Mouse (Mus musculus) liver, embryonic 12.5 days (tissue): ENCODE data around the gene Prickle1. TPM values are rescaled to one million over a fixed set of nuclear protein-coding genes. Genes with fewer than 3 reads are reported as not detected.

Experiments
- ATAC-seq: fragments of 200-750 bp; cut with Nextera tagmentation; 2 replicates; pipeline ENCODE4 v1.8.0; 2017; ENCODE audit warnings: moderate number of reproducible peaks, mild to moderate bottlenecking, moderate library complexity
- H3K27ac ChIP-seq: fragments of 300-500 bp; sonication (generic); 2 replicates; pipeline ENCODE4 v1.5.1; 2016; ENCODE audit warnings: mild to moderate bottlenecking
- H3K27me3 ChIP-seq: fragments of 300-500 bp; sonication (generic); replicated peaks from 2 replicates; pipeline ENCODE4 v1.6.1; 2016; ENCODE audit warnings: mild to moderate bottlenecking, moderate library complexity
- H3K36me3 ChIP-seq: fragments of 300-500 bp; sonication (generic); 2 replicates; pipeline ENCODE4 v1.6.1; 2016; ENCODE audit warnings: mild to moderate bottlenecking, moderate library complexity
- H3K4me1 ChIP-seq: fragments of 300-500 bp; sonication (generic); 2 replicates; pipeline ENCODE4 v1.6.1; 2016
- H3K4me2 ChIP-seq: fragments of 300-500 bp; sonication (generic); 2 replicates; pipeline ENCODE4 v1.6.1; 2016; ENCODE audit warnings: mild to moderate bottlenecking, moderate library complexity
- H3K4me3 ChIP-seq: fragments of 300-500 bp; sonication (generic); 2 replicates; pipeline ENCODE4 v1.5.1; 2016; ENCODE audit warnings: mild to moderate bottlenecking, moderate library complexity
- H3K9ac ChIP-seq: fragments of 300-500 bp; sonication (generic); 2 replicates; pipeline ENCODE4 v1.6.1; 2016; ENCODE audit warnings: mild to moderate bottlenecking, moderate library complexity
- H3K9me3 ChIP-seq: fragments of 300-500 bp; sonication (generic); replicated peaks from 2 replicates; pipeline ENCODE4 v1.6.1; 2016; ENCODE audit warnings: mild to moderate bottlenecking, moderate library complexity
- WGBS: fragments of 180-500 bp; shearing (Covaris S2); methylation state at CpG from one replicate; pipeline ENCODE4 v1.1.7; 2016; ENCODE audit not compliant: insufficient replicate concordance; 5-methylcytosine and 5-hydroxymethylcytosine counted together
- polyA plus RNA-seq: library from polyadenylated mRNA; unstranded; fragments of >200 nt; fragmentation: Nextera tagmentation; extraction: Ambion mirVana; gene quantifications from 2 replicates; pipeline ENCODE4 v1.2.1, GENCODE M21; 2016

The Prickle1 gene
- polyA plus RNA-seq, 1 experiment from 2014 or later, result 8.9 TPM

DNA sequence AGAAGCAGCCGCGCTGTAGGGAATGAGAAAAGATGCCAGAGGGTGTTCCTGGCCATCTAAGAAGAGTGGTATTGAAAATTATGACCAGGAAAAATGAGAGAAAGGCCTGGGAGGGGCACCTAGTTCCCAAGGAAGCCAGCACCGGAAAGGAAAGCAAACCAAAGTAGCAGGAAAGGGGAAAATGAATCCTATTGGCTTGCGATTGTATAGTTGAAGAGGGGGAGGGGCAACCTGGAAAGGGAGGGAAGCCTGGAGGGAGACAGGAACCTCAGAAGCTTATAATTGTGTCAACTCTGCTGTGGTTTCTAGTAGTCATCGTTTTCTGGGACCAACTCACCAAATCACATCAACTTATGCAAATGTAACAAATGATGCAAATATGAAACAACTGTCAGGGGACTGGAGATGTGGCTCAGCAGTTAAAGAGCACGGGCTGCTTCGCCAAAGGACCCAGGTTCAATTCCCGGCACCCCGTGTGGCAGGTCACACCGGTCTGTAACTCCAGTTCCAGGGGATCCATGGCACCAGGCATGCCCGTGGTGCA is 78.6 kb downstream of the Prickle1 start:
- WGBS, result 70% methylated on average over 11 of the region's 11 CpGs
- no peak overlapping the region for H3K27ac ChIP-seq
- H3K4me3 ChIP-seq, result no peak overlapping the region
- ATAC-seq, result no peak
- peaks cover 78% of the 10 kb centered on the region for H3K4me1 ChIP-seq
- peaks cover 50% of the 10 kb centered on the region for H3K27me3 ChIP-seq
- no peak overlapping the region for H3K4me2 ChIP-seq
- H3K36me3 ChIP-seq, result no peaks in the 10 kb centered on the region
- no peak overlapping the region for H3K9ac ChIP-seq
- H3K9me3 ChIP-seq, result no peaks in the 10 kb centered on the region

DNA sequence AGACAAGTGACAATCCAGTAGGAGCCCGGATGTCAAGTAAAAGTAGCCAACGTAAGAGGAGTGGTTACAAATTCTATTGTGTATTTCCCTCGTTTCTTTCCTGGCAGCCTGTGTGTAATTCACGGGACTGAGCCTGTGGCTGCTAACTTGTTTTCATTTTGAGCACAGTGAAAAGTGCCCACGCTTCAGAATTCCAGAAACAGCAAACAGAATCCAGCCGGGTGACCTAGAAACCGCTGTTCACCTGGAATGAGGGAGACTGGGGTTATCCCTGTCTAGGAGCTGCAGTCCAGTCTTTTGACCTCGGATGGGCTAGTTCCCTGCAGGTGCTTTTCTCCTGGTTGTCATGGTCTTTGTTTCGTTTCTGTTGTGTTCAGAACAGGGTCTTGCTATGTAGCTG is 80.4 kb downstream of the Prickle1 start:
- 75% methylated on average over 9 of the region's 9 CpGs for WGBS

DNA sequence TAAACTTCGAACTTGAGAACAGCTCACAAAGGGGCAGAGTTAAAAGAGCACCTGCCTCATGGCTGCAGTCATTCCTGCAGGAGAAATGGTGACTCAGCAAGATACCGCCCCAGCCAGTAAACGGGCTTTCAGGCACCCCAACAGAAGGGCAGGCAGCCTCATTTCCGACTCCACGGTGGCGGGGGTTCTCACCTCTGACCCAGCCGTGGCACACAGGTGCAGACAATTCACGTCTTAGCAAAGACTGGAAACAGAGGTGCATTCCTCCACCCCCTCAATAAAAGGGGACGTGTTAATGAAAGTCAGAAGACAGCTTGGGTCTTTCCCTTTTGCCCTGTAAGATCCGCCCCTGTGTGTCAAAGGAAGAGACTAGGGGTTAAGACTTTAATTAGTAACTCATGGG is 81.8 kb downstream of the Prickle1 start:
- WGBS, result 6% methylated on average over 10 of the region's 10 CpGs
- peak overlapping the region; percentile 37 for H3K9ac ChIP-seq
- peaks cover 20% of the 10 kb centered on the region for H3K27me3 ChIP-seq
- H3K4me1 ChIP-seq, result peaks cover 46% of the 10 kb centered on the region
- no peaks in the 10 kb centered on the region for H3K9me3 ChIP-seq
- ATAC-seq, result peak; percentile 62
- H3K4me3 ChIP-seq, result peak overlapping the region; percentile 26
- peaks cover 13% of the 10 kb centered on the region for H3K36me3 ChIP-seq
- peak overlapping the region; percentile 59 for H3K4me2 ChIP-seq
- H3K27ac ChIP-seq, result no peak overlapping the region

More for the DNA sequence above, 80.4 kb downstream of the Prickle1 start:
- Histone ChIP-seq H3K9me3 (no peaks in the 10 kb centered on the region), H3K4me3 (no peak overlapping the region), H3K27ac (no peak overlapping the region), H3K9ac (no peak overlapping the region), H3K27me3 (peaks cover 33% of the 10 kb centered on the region), H3K4me1 (peaks cover 60% of the 10 kb centered on the region), H3K36me3 (peaks cover 5% of the 10 kb centered on the region; the same call in 1 of the 2 replicates), H3K4me2 (no peak overlapping the region)
- ATAC-seq, result no peak

GRCm38 (mm10) chr15:93512437-93512836 is 83.3 kb downstream of the Prickle1 start:
- no peak for ATAC-seq
- no peaks in the 10 kb centered on the region for H3K9me3 ChIP-seq
- H3K4me2 ChIP-seq, result no peak overlapping the region
- no peak overlapping the region for H3K27ac ChIP-seq
- peaks cover 31% of the 10 kb centered on the region for H3K4me1 ChIP-seq
- no peak overlapping the region for H3K9ac ChIP-seq
- 53% methylated on average over 9 of the region's 9 CpGs for WGBS
- H3K4me3 ChIP-seq, result no peak overlapping the region
- H3K36me3 ChIP-seq, result peaks cover 28% of the 10 kb centered on the region
- H3K27me3 ChIP-seq, result peaks cover 7% of the 10 kb centered on the region; the same call in 1 of the 2 replicates

DNA sequence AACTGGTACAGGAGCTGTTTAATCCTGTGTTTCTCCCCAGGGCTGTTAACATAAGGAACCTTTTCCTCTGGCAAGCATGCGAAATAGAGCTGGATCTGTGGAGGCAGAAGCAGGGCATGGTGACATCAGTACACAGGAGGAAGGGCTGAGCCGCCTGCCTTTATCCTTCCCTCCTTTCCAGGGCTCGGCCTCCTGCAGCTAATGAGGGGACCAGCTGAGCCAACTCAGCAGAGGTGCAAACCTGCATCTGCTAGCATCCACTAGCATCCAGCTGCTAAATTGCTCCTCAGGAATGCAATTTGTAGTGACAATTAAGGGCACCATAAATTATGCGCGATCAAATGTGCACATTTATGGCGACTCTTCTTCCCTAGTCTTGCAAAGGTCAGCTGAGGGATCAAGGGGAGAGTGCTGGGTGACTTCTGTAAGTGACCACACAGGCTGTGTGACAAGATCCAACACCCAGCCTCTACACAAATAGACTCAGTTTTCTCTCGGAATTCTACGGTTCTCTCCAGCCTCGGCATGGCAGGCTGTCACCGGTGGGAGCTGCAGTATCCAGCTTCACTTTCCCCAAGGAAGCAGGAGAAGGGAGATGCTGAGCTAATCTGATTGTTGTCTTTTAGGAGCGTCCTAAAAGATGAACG is 84.9 kb downstream of the Prickle1 start:
- no peak for ATAC-seq
- H3K4me1 ChIP-seq, result peaks cover 27% of the 10 kb centered on the region
- no peak overlapping the region for H3K4me3 ChIP-seq
- WGBS, result 71% methylated on average over 12 of the region's 12 CpGs
- H3K27ac ChIP-seq, result no peak overlapping the region
- H3K4me2 ChIP-seq, result no peak overlapping the region
- no peaks in the 10 kb centered on the region for H3K9me3 ChIP-seq
- H3K27me3 ChIP-seq, result no peaks in the 10 kb centered on the region
- H3K36me3 ChIP-seq, result peaks cover 40% of the 10 kb centered on the region
- H3K9ac ChIP-seq, result no peak overlapping the region

DNA sequence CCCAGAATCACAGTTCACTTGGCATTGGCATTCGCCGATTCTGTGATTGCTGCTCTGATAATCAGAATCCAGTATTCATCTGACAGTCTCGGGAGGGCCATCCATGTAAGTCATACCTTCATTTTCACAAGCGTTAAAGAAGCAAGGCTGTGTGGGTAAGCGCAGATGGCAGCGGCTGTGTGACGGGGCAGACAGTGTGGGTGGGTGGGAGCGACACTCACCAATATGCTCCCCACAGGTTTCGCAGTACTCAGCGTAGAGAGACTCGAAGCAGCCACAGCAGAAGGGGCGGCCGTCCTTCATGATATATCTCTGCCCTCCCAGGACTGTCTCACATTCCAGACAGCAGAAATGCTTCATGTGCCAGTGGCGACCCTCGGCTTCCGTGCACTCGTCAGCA is 90.9 kb downstream of the Prickle1 start:
- H3K36me3 ChIP-seq, result peaks cover 90% of the 10 kb centered on the region

DNA sequence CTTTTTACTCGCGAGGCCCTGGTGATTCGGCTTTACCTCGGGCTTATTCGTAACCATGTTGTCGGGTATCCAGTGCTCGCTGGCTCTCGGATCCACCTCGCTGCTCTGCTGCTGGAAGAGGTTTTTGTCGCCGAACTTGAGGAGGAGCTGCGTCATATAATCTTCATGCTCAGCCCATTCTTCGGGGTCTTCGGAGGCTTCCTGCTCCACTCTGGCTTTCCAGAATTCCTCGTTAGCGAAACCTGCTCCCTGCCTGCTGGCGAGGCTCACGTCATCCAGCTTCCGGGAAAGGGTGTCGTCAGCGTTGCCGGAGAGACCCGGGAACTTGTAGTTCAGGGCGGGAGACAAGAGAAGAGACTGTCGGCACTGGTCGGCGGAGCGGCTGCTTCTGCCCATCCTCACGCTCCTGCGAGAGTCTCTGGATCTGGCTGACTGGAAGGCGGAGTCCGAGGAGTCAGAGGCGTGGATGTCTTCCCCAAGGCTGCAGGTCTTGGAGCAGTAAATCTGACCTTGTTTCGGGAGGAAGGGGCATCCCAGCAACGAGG is 92.4 kb downstream of the Prickle1 start:
- WGBS, result 90% methylated on average over 35 of the region's 35 CpGs
- ATAC-seq, result no peak

More for the DNA sequence above, 90.9 kb downstream of the Prickle1 start:
- H3K27me3 ChIP-seq, result no peaks in the 10 kb centered on the region
- H3K4me3 ChIP-seq, result no peak overlapping the region
- no peak overlapping the region for H3K27ac ChIP-seq
- WGBS, result 86% methylated on average over 17 of the region's 17 CpGs
- H3K4me2 ChIP-seq, result no peak overlapping the region
- H3K9me3 ChIP-seq, result no peaks in the 10 kb centered on the region
- no peaks in the 10 kb centered on the region for H3K4me1 ChIP-seq
- no peak for ATAC-seq
- no peak overlapping the region for H3K9ac ChIP-seq

GRCm38 (mm10) chr15:93502703-93503102 is 93.0 kb downstream of the Prickle1 start:
- Histone ChIP-seq H3K36me3 (peaks cover 93% of the 10 kb centered on the region), H3K9ac (no peak overlapping the region), H3K9me3 (no peaks in the 10 kb centered on the region), H3K27ac (no peak overlapping the region), H3K4me2 (no peak overlapping the region), H3K4me1 (no peaks in the 10 kb centered on the region), H3K27me3 (no peaks in the 10 kb centered on the region), H3K4me3 (no peak overlapping the region)
- WGBS, result 84% methylated on average over 9 of the region's 9 CpGs
- no peak for ATAC-seq

More for the DNA sequence above, 92.4 kb downstream of the Prickle1 start:
- Histone ChIP-seq H3K4me2 (no peak overlapping the region), H3K4me3 (no peak overlapping the region), H3K27me3 (no peaks in the 10 kb centered on the region), H3K4me1 (no peaks in the 10 kb centered on the region), H3K27ac (no peak overlapping the region), H3K9ac (no peak overlapping the region), H3K36me3 (peaks cover 93% of the 10 kb centered on the region), H3K9me3 (no peaks in the 10 kb centered on the region)

GRCm38 (mm10) chr15:93499866-93500265 is 95.8 kb downstream of the Prickle1 start:
- Histone ChIP-seq H3K27me3 (no peaks in the 10 kb centered on the region), H3K4me2 (no peak overlapping the region), H3K36me3 (peaks cover 77% of the 10 kb centered on the region), H3K9me3 (no peaks in the 10 kb centered on the region), H3K4me1 (no peaks in the 10 kb centered on the region), H3K9ac (no peak overlapping the region), H3K4me3 (no peak overlapping the region), H3K27ac (no peak overlapping the region)
- no peak for ATAC-seq
- WGBS, result 83% methylated on average over 9 of the region's 9 CpGs

GRCm38 (mm10) chr15:93494700-93495099 is 101.0 kb downstream of the Prickle1 start:
- no peak overlapping the region for H3K27ac ChIP-seq
- 61% methylated on average over 7 of the region's 7 CpGs for WGBS

GRCm38 (mm10) chr15:93489597-93489996 is 106.1 kb downstream of the Prickle1 start:
- no peak for ATAC-seq
- Histone ChIP-seq H3K36me3 (peaks cover 46% of the 10 kb centered on the region), H3K9me3 (no peaks in the 10 kb centered on the region), H3K27ac (no peak overlapping the region), H3K9ac (no peak overlapping the region), H3K4me3 (no peak overlapping the region), H3K27me3 (no peaks in the 10 kb centered on the region), H3K4me1 (no peaks in the 10 kb centered on the region; the same call in 1 of the 2 replicates), H3K4me2 (no peak overlapping the region)
- WGBS, result 73% methylated on average over 4 of the region's 4 CpGs

More at GRCm38 (mm10) chr15:93494700-93495099, 101.0 kb downstream of the Prickle1 start:
- no peak for ATAC-seq
- no peaks in the 10 kb centered on the region for H3K27me3 ChIP-seq
- no peak overlapping the region for H3K4me2 ChIP-seq
- H3K9me3 ChIP-seq, result no peaks in the 10 kb centered on the region
- peaks cover 55% of the 10 kb centered on the region for H3K36me3 ChIP-seq
- H3K4me3 ChIP-seq, result no peak overlapping the region
- no peak overlapping the region for H3K9ac ChIP-seq
- no peaks in the 10 kb centered on the region for H3K4me1 ChIP-seq

- ATAC-seq, result no peak
- H3K27me3 ChIP-seq, result no peaks in the 10 kb centered on the region
- WGBS, result 79% methylated on average over 7 of the region's 7 CpGs
- H3K27ac ChIP-seq, result no peak overlapping the region; the same call in 1 of the 2 replicates
- no peak overlapping the region for H3K4me3 ChIP-seq
- no peak overlapping the region for H3K9ac ChIP-seq
- no peaks in the 10 kb centered on the region; the same call in 1 of the 2 replicates for H3K4me1 ChIP-seq
- H3K4me2 ChIP-seq, result no peak overlapping the region
- H3K9me3 ChIP-seq, result no peaks in the 10 kb centered on the region
- H3K36me3 ChIP-seq, result peaks cover 31% of the 10 kb centered on the region
Measured at GRCm38 (mm10) chr15:93486066-93486465, 109.6 kb downstream of the Prickle1 start.
